Mouse (Mus musculus) megakaryocyte, embryonic 14.5 days (primary cell): ENCODE data around the gene Pde6d.

Experiments used
- FLI1 ChIP-seq: IDR thresholded peaks from 2 replicates; pipeline ENCODE4 v1.6.1; 2012; ENCODE audit warnings: low read length, inconsistent platforms, mixed read lengths
- GATA1 ChIP-seq: IDR thresholded peaks from 3 replicates; pipeline ENCODE4 v1.6.1; 2012; ENCODE audit warnings: mixed read lengths, low read length, inconsistent platforms, borderline replicate concordance

- TF ChIP-seq GATA1 (no peak), FLI1 (no peak)
Measured at GRCm38 (mm10) chr1:86610954-86611353, 28.5 kb upstream of the Pde6d start.
